Mouse (Mus musculus) midbrain, embryonic 14.5 days (tissue): Measurements from ENCODE around the gene Cpm. TPM values are rescaled to one million over a fixed set of nuclear protein-coding genes. Genes with fewer than 3 reads are reported as not detected.

Experiments
- ATAC-seq: fragments of 200-750 bp; cut with Nextera tagmentation; 2 replicates; pipeline ENCODE4 v1.8.0; 2017; ENCODE audit warnings: moderate number of reproducible peaks, moderate library complexity; ENCODE audit not compliant: low FRiP score, low TSS enrichment
- DNase-seq: peaks from one replicate; pipeline ENCODE4 v3.0.0-alpha.2; 2015
- H3K27ac ChIP-seq: fragments of 300-500 bp; sonication (generic); replicated peaks from 2 replicates; pipeline ENCODE4 v1.5.1; 2014; ENCODE audit warnings: mild to moderate bottlenecking, low read depth, low read length, moderate library complexity
- H3K27me3 ChIP-seq: fragments of 300-500 bp; sonication (generic); 2 replicates; pipeline ENCODE4 v1.6.1; 2014; ENCODE audit warnings: low read length, control low read depth, mixed read lengths; ENCODE audit not compliant: control insufficient read depth, insufficient read depth
- H3K36me3 ChIP-seq: fragments of 300-500 bp; sonication (generic); 2 replicates; pipeline ENCODE4 v1.6.1; 2014; ENCODE audit warnings: low read length, control low read depth; ENCODE audit not compliant: control insufficient read depth, insufficient read depth
- H3K4me1 ChIP-seq: fragments of 300-500 bp; sonication (generic); 2 replicates; pipeline ENCODE4 v1.6.1; 2014; ENCODE audit warnings: mild to moderate bottlenecking, antibody characterized with exemption, low read length, control low read depth; ENCODE audit not compliant: control insufficient read depth, insufficient read depth
- H3K4me2 ChIP-seq: fragments of 300-500 bp; sonication (generic); 2 replicates; pipeline ENCODE4 v1.6.1; 2014; ENCODE audit warnings: mild to moderate bottlenecking, low read length, moderate library complexity
- H3K4me3 ChIP-seq: fragments of 300-500 bp; sonication (generic); replicated peaks from 2 replicates; pipeline ENCODE4 v1.5.1; 2014; ENCODE audit warnings: low read depth, low read length
- H3K9ac ChIP-seq: fragments of 300-500 bp; sonication (generic); replicated peaks from 2 replicates; pipeline ENCODE4 v1.6.1; 2014; ENCODE audit warnings: mild to moderate bottlenecking, low read length, moderate library complexity
- H3K9me3 ChIP-seq: fragments of 300-500 bp; sonication (generic); 2 replicates; pipeline ENCODE4 v1.6.1; 2016; ENCODE audit warnings: low read length, control low read depth, mixed read lengths; ENCODE audit not compliant: control insufficient read depth
- WGBS: fragments of 180-500 bp; shearing (Covaris S2); extraction: QIAGEN DNeasy Blood & Tissue Kit; methylation state at CpG from one replicate; pipeline ENCODE4 v1.1.7; 2014; 5-methylcytosine and 5-hydroxymethylcytosine counted together
- polyA plus RNA-seq: library from polyadenylated mRNA; unstranded; fragments of >200 nt; fragmentation: Nextera tagmentation; extraction: Ambion mirVana; gene quantifications from 2 replicates; pipeline ENCODE4 v1.2.1, GENCODE M21; 2014

The Cpm gene
- polyA plus RNA-seq, 1 experiment from 2014 or later = 5.4 TPM

DNA sequence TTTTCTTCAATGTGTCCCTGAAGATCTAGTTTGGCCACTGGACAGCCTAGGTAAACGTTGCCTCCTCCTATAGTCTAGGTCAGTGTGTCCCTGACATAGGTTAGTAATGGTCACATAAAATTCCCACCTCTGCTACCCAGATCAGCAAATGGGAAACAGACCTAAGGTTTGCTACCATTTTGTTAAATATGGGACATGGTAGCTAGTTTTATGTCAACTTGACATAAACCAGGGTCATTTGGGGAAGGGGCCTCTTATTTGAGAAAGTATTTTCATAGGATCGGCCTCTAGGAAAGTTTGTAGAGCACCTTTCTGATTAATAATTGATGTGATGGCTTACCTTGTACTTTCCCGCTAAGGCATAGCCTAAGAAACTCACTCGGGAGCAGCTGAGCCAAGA is 8.8 kb upstream of the Cpm start:
- Histone ChIP-seq H3K4me2 (no peak overlapping the region), H3K9ac (no peak overlapping the region), H3K4me3 (no peak overlapping the region), H3K27ac (no peak overlapping the region), H3K4me1 (no peaks in the 10 kb centered on the region), H3K9me3 (no peaks in the 10 kb centered on the region), H3K27me3 (no peaks in the 10 kb centered on the region), H3K36me3 (no peaks in the 10 kb centered on the region)
- ATAC-seq (no peak), DNase-seq (no peak)
- 94% methylated on average over 4 of the region's 4 CpGs for WGBS

DNA sequence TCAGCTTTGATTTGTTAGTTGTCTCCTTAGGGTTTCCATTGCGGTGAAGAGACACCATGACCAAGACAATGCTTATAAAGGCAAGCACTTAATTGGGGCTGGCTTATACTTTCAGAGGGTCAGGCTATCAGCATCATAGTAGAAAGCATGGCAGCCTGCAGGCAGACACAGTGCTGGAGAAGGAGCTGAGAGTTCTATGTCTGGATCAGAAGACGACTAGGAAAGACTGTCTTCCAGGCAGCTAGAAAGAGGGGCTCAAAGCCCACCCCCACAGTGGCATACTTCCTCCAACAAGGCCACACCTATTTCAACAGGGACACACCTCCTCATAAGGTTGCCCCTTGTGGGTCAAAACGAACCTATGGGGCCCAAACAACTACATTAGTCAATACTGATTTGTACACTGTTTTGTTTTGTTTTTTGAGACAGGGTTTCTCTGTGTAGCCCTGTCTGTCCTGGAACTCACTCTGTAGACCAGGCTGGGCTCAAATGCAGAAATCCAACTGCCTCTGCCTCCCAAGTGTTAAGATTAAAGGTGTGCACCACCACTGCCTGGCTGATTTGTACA is 8.3 kb upstream of the Cpm start:
- H3K4me3 ChIP-seq = no peak overlapping the region
- H3K4me2 ChIP-seq = no peak overlapping the region
- H3K9me3 ChIP-seq = no peaks in the 10 kb centered on the region
- no peaks in the 10 kb centered on the region for H3K36me3 ChIP-seq
- WGBS = 75% methylated on average over 3 of the region's 3 CpGs
- H3K9ac ChIP-seq = no peak overlapping the region
- no peak for ATAC-seq
- no peak for DNase-seq
- no peak overlapping the region for H3K27ac ChIP-seq
- H3K4me1 ChIP-seq = no peaks in the 10 kb centered on the region
- no peaks in the 10 kb centered on the region for H3K27me3 ChIP-seq

DNA sequence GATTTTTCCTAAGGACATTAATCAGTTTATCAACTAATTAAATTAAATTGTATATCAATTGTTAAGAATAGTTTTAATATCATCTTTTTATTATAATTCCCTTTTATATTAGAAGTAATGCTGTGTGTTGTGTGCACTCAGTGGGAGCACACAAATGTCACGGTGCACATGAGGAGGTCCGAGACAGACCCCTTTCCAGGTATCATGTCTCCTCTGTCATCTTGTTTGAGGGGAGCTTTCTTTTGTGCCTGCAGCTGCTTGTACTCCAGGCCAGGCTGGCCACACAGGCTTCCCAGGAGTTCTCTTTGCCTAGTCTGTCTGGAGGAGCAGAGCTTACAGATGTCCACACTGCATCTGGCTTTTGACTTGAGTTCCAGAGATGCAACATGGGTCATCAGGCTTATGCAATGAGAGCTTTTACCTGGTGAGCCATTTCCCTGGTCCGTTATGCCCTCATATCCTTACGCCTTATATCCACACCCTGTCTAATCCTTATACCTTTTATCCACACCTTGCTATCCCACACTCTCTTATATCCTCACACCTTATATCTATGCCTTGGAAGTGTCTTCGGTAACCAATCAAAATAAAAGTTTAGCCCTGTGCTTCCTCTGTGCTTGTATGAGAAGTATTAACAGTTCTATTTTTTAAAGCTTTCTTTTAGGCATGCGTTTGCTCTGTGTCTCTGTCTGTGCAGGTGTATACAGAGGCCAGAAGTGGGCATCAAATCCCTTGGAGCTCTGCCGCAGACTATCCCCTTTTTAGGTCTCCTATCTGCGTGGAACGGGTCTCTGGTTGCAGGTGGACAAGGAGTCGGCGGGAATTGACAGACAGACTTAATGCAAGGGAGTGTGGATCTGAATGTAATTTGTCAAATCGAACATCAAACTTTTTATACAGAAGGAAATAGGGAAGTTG is 7.4 kb upstream of the Cpm start:
- Histone ChIP-seq H3K4me1 (no peaks in the 10 kb centered on the region), H3K27me3 (0 out of 2 replicates have a peak, but pooled peaks cover 1% of the 10 kb centered on the region), H3K9ac (no peak overlapping the region), H3K27ac (no peak overlapping the region), H3K4me3 (no peak overlapping the region), H3K4me2 (no peak overlapping the region), H3K36me3 (no peaks in the 10 kb centered on the region), H3K9me3 (no peaks in the 10 kb centered on the region)
- 92% methylated on average over 12 of the region's 12 CpGs for WGBS
- DNase-seq = no peak
- ATAC-seq = no peak

DNA sequence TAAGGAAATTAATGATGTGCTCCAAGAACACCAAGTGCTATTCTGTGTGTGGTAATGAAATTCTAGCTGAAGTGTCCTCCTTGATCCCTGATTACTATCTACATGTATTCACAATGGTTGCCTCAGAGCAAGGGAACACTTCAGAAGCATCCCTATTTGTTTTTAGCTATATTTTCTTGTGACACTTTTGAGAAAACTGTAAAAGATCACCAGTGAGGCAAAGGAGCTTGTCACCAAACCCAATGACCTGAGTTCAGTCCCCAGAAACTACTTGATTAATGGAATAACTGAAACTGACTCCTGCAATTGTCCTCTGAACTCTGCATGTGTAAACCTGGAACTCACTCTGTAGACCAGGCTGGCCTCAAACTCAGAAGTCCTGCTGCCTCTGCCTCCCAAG is 5.9 kb upstream of the Cpm start:
- DNase-seq (no peak), ATAC-seq (no peak)

DNA sequence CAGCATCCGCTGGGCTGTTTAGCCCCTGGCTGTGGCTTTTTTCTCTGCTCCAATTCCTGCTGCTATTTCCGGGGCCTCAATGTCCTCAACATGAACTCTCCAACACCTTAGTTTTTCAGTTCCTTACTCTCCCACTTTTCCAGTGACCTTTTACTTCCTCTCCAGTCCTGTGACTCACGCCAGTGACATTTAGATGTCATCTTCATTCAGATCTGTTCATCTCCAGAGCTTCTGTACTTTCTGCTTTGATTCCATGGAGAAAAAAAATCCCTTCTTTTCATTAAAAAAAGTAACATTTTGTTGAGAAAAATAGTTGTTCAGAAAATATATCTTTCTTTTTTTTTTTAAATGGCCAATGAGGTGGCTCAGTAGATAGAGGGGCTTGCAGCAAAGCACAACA is 5.1 kb upstream of the Cpm start:
- H3K4me2 ChIP-seq = no peak overlapping the region
- no peaks in the 10 kb centered on the region for H3K9me3 ChIP-seq
- 75% methylated on average over 3 of the region's 3 CpGs for WGBS
- no peak overlapping the region for H3K4me3 ChIP-seq
- peaks cover 25% of the 10 kb centered on the region for H3K27me3 ChIP-seq
- no peak overlapping the region for H3K9ac ChIP-seq
- no peak for DNase-seq
- H3K27ac ChIP-seq = no peak overlapping the region
- H3K36me3 ChIP-seq = no peaks in the 10 kb centered on the region
- peaks cover 6% of the 10 kb centered on the region for H3K4me1 ChIP-seq
- no peak for ATAC-seq

More for the DNA sequence above, 5.9 kb upstream of the Cpm start:
- H3K36me3 ChIP-seq = no peaks in the 10 kb centered on the region
- no peak overlapping the region for H3K4me3 ChIP-seq
- no peaks in the 10 kb centered on the region for H3K9me3 ChIP-seq
- no peak overlapping the region for H3K9ac ChIP-seq
- peaks cover 16% of the 10 kb centered on the region for H3K27me3 ChIP-seq
- no peak overlapping the region for H3K27ac ChIP-seq
- H3K4me2 ChIP-seq = no peak overlapping the region
- H3K4me1 ChIP-seq = no peaks in the 10 kb centered on the region

DNA sequence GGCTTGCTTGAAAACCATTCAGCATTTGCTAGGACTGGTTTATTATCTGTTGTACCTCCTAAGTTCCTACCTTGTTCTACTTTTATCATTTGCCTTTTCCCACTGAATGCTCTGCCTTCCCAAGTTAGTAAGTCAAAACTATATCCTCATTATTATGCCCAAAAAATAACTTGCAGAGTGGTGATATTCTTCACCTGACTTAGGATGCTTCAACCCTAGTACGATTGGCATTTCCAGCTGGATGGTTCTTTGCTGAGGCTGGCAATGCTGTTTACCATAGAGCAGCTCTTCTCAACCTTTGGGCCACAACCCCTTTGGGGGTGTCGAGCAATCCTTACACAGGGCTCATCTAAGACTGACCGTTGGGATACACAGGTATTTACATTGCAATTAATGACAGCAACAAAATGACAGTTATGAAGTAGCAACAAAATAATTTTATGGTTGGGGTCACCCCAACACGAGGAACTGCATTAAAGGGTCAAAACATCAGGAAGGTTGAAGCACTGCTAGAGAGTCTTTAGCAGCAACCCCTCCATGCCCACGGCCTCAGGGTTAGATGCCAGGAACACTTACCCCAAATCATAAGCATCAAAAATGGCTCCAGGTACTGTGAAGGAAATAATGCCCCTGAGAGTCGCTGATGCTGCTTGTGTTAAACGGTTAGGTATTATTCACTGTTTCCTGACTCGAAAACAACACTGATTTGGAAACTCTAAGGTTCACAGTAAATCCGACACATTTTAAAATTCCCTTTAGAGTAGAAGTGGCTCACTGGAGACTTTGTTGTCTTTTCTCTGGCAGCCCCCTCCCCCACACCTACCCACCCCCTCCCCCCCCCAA is 4.4 kb upstream of the Cpm start:
- ATAC-seq (no peak), DNase-seq (no peak)
- H3K27ac ChIP-seq = no peak overlapping the region
- H3K9me3 ChIP-seq = no peaks in the 10 kb centered on the region
- no peak overlapping the region for H3K4me2 ChIP-seq
- peaks cover 10% of the 10 kb centered on the region for H3K4me1 ChIP-seq
- 80% methylated on average over 9 of the region's 9 CpGs for WGBS
- no peak overlapping the region for H3K9ac ChIP-seq
- no peaks in the 10 kb centered on the region for H3K36me3 ChIP-seq
- H3K27me3 ChIP-seq = peaks cover 31% of the 10 kb centered on the region
- H3K4me3 ChIP-seq = no peak overlapping the region

DNA sequence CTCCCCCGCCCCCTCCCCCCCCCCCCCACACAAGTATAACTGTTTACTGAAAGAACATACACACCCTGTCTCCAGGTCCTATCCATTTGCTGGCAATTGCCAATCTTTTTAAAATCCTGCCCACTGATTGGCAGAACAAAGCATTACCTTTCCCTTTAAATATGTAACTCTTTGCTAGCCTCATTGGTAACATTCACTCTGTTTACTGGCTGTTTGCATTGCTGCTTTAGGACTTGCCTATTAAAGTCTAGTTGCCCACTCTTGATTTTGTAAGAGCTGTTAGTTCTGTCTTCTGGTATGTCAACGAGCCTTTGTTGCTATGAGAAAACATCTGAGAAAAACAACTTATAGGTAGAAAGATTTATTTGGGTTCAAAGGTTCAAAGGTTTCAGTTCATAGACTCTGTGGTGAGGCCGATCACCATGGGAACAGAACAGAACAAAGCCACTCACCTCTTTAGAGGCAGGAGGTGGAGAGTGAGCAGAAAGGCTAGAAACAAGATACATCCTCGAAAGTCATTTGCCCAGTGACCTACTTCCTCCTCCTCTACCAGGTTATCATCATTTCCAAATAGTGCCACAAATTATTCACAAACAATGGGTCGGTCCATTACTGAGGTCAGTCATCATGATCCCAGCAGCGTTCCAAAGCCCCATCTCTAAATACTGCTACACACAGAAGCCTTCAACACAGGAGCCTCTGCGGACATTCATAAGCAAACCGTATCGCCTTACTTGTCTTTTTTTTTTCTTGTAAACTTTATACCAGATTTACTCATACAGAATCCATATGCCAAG is 3.6 kb upstream of the Cpm start:
- Histone ChIP-seq H3K4me3 (no peak overlapping the region), H3K36me3 (no peaks in the 10 kb centered on the region), H3K27ac (no peak overlapping the region), H3K9ac (no peak overlapping the region), H3K4me1 (peaks cover 10% of the 10 kb centered on the region), H3K4me2 (no peak overlapping the region), H3K9me3 (no peaks in the 10 kb centered on the region), H3K27me3 (peaks cover 39% of the 10 kb centered on the region)
- 63% methylated on average over 8 of the region's 9 CpGs for WGBS
- ATAC-seq = no peak
- no peak for DNase-seq

DNA sequence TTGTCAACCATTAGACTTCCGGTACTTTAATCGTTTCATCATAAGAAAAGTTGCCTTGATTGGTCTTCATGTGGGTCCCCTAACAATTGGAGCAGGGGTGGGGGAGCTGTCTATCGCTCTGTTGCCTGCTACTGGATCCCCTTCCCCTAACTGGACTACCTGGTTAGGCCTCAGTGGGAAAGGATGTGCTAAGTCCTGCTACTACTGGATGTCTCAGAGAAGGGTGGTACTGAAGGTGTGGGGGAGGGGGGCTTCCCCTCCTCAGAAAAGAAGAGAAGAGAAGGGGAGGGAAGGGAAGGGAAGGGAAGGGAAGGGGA is 3.0 kb upstream of the Cpm start:
- DNase-seq (no peak), ATAC-seq (no peak)
- WGBS = 83% methylated on average over 3 of the region's 3 CpGs

More for the DNA sequence above, 3.0 kb upstream of the Cpm start:
- Histone ChIP-seq H3K4me1 (peaks cover 10% of the 10 kb centered on the region), H3K9ac (no peak overlapping the region), H3K27me3 (peaks cover 44% of the 10 kb centered on the region), H3K4me2 (no peak overlapping the region), H3K4me3 (no peak overlapping the region), H3K36me3 (no peaks in the 10 kb centered on the region), H3K9me3 (no peaks in the 10 kb centered on the region), H3K27ac (no peak overlapping the region)
